Mouse (Mus musculus) spleen, adult 18-20 months (tissue): ENCODE measurements around the gene Fam129b.

Source experiments
- DNase-seq, 2 experiments: peaks; one replicate each; pipeline ENCODE4 v3.0.0; 2022; ENCODE audit warnings: mixed read lengths in 2 of 2

The Fam129b gene

DNA sequence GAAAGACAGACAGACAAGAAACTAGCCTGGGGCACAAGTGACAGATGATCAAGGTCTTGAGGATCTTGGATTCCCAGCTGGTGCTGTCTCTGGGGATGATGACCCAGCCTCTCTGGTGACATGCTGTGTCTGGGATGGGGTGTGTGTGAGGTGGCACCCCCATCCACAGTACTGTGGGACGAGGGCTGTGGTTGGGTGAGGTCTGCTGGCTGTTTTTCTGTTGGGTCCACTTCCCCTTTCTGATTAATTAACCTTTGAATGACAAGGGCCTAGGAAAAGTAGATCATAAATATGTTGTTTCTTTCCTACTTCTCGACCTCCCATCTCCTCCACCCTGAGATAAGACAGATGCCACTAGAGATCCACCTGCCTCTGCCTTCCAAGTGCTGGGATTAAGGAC, 18.2 kb downstream of the Fam129b start:
- no peak for DNase-seq

DNA sequence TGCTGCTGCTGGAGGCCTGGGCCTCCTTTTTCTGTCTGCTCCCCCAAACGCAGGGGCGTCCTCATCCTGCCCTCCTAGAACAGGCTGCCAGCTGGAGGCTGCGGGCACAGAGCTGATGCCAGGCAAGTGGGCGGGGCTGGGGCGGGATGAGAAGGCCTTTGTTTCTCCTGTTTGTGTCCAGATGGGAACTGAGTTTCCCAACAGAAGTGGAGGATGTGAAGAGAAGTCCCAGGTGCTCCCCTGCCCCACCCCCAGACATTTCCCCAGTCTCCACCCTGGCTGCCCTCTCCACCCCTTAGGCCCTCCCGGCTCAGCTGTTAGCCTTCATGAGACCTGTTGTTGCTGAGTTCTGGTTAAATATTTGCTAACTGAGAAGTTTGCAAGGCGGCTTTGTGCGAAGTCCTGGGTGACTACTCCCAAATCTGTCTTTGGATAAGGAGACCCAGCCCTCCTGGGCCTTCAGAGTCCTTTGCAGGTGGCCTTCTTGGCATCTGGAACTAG, 19.7 kb downstream of the Fam129b start:
- no peak for DNase-seq

DNA sequence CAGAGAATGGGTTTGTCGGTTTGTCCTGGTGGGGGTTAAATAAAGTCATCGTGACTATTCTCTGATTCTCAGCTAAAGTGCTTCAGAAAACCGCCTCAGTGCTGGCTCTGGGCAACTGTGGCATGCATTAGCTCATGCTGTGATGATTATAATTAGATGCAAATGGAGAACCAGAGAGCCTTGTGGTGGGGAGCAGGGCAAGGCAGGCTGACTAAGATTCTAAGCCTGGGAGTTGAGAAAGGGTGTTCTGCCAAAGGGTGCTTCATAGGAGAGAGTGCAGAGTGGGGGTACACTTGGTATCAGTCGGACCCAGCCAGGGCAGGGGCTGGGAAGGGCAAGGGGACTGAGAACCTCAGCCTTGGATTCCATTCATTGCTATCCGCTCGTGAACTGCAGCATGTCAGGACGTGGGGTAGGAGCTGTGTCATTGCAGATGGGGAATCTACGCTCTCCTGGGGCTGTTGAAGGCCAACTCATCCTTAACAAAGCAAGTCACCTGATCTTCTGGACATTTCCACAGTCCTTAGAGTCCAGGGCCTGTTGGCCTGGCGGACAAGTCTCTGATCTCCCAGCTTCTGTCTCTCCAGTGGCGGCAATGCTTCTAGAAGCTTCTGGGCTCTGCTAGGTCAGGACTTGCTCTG, 20.7 kb downstream of the Fam129b start:
- DNase-seq: no peak

DNA sequence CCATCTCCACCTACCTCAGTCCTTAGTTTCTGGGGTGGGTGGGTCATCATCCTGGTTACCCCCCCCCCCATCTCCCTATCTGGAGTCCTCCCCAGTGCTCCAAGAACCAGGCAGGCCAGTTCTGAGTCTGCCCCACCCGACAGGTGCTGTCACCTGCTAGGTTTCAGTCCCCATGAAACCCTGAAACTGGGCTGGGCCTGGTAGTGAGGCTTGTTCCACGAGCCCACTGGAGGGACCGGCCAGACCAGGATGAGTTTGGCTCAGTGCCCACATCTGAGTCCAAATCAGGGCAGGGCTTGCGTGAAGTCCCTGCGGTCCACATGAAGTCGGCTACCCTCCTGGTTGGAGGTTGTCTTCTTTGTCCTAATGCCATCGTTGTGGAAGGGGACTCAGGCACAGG, 23.1 kb downstream of the Fam129b start:
- no peak for DNase-seq

DNA sequence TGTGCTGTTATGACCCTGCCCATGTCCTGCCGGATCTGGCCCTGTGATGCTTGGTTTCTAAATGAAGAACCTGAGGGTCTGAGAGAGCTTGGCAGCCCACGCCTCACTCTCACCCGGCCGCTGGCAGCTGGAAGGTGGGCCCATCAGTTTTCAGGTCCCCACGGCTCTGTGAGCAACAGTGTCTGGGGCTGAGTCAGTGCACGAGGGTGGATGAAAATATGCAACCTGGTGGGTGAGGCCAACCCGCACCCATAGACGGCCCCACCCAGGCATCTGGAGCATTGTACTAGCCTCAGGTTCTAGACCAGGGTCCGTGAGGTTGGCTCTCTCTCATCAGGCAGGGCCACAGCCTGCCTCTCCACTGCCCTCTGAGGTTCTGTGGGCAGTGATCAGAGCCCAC, 26.2 kb downstream of the Fam129b start:
- DNase-seq: no peak

DNA sequence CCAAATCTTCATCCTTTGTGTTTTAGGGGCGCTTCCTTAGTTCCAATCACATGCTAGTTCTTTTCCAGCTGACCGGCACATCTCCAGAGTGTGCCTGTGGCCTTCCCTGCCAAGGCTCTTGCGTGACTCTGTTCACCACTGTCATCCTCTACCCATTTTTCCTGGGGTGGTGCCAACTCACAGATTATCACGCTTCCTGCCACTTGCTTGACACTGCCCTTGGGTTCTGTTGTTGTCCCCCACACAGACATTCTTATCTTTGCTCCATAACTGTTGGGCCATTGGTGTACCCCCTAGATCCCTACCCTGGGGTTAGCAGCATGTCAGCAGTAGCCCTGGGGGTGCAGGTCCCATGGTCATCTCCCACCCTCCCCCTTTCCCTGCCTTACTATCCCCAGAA, 27.6 kb downstream of the Fam129b start:
- no peak for DNase-seq

DNA sequence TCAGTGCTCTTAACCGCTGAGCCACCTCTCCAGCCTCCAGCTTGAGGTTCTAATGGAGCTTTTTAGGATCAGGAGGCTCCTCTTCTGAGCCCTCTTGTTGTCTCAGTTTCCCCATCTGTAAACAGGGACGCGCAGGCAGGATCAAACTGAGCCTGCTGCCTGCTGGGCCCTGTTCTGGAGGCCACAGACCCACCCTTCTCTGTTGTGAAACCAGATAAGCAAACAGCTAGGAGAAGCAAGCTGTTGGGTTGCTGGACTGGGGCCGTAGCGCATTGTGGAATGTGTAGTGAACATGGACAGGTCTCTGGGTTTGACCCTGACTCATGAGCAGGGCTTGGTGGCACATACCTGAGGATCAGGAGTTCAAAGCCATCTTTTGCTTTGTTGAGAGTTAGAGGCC, 28.7 kb downstream of the Fam129b start:
- DNase-seq: no peak

DNA sequence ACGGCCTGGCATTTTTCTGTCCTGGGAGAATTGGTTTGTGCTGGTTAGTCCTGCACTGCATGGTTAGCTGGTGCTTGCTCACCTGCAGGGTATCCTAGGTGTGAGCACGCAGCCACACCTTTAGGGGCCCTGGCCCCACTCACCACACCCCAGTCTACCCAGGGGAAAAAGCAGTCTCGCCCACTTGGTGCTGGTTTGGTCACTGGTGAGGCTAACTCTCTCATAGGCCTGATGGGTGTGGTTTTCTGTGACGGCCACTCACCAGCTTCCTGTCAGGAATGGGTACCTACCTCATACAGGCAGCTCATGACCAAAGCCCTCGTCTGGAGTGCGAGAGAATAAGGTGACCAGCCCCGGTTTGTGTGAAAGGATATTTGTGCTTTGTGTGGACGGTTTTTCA, 29.4 kb downstream of the Fam129b start:
- DNase-seq: no peak

DNA sequence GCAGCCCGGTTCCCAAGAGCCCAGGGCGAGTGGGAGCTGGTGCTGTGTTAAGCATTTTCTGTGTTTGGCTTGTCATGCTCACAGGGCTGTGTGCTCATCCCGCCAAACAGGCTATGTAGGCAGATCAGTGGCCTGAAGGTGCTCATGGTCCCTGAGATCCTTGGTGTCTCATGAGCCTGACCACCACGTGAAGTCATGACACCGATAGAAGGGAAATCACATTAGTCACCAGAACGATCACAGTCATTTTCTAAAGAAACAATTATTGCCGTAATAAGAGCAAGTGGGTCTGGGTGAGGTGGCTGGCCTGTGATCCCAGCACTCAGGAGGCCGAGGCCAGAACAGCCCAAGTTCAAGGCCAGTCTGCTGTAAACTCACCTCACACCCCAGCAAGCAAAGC, 31.5 kb downstream of the Fam129b start:
- DNase-seq: no peak

DNA sequence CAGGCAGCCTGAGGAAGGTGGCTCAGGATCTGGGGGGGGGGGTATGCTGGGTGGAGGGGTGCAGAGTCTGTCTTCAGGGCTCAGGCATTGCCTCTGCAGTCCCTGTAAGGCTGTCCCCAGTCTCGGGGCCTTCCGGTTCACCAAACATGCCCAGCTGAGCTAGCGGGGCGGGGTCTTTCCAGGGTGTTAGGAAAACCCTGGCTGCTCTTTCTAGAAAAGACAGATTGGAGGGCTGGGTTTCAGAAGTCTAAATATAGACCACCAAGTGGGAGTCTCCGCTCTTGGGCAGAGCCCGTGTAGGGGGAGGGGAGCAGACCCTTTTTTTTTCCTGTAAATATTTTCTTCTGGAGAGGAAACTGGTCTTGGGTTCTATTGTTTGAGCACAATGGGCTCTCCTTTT, 32.4 kb downstream of the Fam129b start:
- no peak for DNase-seq

DNA sequence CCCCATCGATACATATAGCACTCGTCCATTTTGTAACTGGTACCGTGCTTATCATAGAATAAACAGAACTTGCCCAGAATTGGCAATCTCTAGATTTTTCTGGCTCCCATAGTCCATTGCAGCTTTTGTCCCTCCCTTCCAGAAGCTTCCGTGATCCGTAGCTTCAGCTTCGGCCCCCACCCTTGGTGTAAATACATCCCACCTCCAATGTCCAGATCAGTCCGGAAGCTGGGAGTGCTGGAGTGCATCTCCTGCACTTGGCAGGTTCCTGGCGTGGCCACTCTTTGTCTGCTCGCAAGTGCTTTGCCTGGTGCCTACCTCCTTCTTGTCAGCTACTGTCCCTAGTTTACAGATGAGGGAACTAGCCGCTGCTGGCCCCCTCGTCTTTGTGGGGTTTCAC, 32.9 kb downstream of the Fam129b start:
- no peak for DNase-seq

DNA sequence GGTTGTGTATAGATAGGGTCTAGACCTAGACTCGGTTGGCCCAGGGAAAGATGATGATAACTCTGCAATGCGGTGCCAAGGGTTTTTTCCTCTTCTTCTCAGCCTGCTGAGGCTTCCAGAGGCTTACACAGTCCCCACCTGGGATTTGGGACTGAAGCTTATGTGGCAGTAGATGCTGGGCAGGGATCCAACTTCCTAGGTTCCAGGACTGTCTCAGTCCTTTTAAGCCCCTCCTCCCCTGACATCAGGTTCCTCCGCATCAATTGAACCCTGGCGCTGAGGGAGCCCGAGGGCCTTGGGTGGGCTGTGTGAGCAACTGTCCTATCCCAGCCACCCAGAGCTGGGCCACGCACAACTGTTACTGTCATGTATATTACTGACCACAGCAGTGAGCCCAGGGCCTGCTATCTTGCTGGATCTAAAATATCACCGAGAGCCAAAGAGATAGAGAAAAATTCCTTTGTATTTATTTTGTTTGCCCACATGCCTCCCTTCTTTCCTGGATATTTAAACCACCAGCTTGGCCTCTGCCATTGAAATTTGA, 35.8 kb downstream of the Fam129b start:
- no peak for DNase-seq

DNA sequence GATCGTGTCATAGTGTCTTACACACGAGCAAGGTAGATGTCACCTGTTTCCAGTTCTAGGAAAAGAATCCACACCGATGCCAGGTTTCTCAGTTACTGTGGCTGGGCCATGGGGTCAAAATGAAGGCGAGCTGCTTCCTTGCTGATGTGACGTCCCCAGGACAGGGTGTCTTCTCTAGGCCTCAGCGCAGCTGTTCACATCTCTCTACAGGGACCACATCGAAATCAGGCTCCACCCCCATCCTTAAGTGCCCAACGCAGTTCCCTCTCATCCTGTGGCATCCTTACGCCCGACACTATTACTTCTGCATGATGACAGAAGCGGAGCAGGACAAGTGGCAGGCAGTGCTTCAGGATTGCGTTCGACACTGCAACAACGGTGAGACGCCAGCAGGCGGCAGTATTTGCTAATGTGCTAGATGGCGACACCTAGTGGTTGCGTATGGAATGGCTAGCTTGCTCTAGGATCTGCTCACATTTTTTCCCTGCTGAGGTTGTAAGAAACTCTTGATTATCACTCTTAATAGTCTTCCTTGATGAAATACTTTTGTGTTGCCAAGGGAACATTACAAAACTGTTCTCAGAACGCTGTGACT, 36.4 kb downstream of the Fam129b start:
- DNase-seq: peak; percentile 54 to 80

DNA sequence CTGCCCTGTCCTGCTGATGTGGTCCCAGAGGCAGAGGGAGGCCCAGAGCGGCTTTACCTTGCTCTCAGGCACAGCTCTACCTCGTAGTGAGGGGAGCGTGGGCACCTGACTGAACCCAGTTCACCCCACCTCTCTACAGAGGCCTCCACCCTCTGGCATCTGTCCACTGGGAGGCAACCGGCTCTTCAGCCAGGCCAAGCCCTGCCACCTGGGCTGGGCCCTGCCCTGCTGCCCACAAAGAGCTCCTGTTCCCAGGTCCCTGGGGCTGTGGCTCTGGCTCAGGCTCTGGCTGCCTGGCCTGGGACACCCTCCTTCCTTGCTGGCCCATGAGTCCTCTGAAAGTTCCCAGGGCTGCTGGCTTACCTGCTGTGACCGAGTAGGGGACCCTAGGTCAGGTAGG, 38.4 kb downstream of the Fam129b start:
- no peak for DNase-seq

DNA sequence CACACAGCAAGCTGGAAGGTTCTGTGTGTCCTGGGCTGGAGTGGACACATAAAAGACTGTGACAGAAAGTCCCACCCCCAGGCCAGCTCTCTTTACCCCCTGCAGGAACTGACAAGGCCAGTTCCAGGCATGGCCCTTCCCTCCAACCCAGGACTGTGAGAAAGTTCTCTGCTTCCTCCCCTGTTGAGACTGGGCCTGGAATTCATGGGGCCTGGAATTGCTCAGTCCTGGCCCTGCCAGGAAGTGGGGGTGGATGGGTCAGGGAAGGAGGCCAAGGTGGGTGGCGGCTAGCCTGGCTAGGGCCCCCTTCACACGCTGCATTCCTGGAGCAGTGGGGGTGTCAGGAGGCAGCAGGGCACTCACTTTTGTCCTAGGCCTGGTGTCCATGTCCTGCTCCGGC, 39.0 kb downstream of the Fam129b start:
- peak in 1 of 2 experiments; percentile 14 for DNase-seq

DNA sequence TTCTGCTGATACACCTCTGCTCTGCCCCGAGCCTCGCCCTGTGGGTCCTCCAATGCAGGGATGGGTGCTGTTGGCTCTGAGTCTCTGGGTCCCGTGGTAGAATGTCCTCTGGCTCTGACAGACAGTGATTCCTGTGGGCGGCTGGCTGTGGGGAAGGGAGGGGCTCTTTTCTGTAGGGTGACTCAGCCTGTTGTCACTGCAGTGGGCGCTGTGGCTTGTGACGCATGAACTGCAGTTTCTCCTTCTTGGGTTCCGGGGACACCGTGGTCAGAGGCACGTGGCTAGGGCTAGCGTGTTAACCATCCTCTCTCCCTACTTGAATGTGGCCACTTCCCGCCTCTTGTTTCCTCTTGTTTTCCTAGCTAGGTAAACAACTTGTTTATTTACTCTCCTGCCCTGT, 41.6 kb downstream of the Fam129b start:
- DNase-seq: peak; percentile 21 to 35

DNA sequence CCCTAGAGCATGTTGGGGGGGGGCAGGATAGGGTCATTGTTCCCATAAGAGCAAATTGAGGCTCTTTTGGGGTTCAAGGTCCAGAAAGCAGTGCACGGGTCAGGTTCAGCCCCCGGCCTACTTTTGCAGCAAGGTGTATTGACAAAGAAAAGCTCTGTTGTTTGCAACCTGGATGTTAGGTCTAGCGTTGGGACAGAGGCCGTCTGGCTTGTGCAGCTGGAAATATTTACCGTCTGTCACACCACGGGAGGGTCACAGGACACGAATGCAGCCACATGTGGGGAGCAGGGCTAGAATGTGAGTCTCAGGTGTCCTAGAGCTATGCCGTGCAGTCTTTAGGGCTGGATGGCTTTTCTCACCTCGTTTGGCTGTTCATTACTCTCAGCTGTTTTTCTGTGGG, 42.5 kb downstream of the Fam129b start:
- no peak for DNase-seq

DNA sequence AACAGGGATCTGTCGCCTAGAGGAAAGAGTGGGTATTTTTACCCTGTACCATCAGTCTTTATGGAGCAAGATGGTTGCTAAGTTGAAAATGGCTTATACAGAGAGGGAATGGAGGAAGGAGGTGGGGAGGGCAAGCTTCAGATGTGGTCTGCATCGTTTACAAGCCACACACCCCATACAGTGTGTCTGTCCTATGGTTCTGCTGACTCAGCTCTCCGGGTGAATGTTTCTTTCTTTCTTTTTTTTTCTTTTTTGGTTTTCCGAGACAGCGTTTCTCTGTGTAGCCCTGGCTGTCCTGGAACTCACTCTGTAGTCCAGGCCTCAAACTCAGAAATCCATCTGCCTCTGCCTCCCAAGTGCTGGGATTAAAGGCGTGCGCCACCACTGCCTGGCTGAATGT, 45.3 kb downstream of the Fam129b start:
- no peak for DNase-seq

DNA sequence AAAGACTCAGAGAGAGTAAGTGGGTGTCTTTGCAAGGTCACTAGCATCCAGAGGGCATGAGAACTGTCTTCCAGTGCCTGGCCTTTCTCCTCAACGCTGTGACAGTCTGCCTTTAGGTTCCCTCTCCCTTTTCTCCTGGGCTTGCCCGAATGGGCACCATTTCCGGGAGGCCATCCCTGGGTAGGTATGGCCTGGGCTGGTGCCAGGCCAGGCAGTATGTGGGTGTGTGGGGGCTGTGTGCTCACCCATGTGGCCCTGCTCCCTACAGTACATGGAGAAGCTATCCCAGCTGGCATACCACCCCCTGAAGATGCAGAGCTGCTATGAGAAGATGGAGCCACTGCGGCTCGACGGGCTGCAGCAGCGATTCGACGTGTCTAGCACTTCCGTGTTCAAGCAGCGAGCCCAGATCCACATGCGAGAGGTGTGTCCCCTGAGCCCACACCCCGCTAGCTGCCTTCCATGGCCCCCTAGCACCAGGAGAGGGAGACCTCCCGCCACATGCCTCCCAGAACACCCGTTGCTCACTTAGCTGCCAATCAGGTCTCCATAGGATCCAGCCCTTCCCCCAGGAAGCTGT, 46.0 kb downstream of the Fam129b start:
- DNase-seq: no peak

DNA sequence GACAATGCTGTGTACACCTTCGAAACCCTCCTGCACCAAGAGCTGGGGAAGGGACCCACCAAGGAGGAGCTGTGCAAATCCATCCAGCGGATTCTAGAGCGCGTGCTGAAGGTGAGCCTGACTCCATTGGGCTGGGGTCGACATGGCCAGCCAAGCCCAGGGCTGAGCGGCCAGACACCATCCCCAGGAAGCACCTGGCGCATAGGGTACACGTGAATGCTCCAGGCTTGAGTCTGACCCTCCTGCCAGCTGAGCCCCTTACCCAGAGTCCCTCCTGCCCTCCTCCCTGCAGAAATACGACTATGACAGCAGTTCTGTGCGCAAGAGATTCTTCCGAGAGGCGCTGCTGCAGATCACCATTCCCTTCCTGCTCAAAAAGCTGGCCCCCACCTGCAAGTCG, 46.6 kb downstream of the Fam129b start:
- no peak for DNase-seq

DNA sequence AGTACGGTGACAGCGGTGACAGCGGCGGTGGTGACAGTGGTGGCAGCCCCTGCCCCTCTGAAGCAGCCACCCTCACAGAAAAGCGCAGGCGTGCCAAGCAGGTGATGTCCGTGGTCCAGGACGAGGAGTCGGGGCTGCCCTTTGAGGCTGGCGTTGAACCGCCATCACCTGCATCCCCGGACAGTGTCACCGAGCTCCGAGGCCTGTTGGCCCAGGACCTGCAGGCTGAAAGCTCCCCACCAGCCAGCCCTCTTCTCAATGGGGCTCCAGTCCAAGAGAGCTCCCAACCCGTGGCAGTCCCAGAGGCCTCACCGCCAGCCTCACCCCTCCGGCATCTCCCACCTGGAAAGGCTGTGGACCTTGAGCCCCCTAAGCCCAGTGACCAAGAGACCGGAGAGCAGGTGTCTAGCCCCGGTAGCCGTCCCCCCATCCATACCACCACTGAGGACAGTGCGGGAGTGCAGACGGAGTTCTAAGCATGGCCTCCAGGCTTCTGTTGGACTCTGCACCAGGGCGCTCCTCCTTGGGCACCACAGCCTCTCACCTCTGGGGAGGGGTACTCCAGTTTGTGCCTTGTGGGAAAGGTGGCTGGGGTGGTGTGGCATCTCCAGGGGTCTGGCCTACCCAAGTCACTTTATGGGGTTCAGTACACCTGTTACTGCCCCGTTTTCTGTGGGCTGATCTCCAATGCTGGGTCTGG, 47.8 kb downstream of the Fam129b start:
- DNase-seq: no peak

DNA sequence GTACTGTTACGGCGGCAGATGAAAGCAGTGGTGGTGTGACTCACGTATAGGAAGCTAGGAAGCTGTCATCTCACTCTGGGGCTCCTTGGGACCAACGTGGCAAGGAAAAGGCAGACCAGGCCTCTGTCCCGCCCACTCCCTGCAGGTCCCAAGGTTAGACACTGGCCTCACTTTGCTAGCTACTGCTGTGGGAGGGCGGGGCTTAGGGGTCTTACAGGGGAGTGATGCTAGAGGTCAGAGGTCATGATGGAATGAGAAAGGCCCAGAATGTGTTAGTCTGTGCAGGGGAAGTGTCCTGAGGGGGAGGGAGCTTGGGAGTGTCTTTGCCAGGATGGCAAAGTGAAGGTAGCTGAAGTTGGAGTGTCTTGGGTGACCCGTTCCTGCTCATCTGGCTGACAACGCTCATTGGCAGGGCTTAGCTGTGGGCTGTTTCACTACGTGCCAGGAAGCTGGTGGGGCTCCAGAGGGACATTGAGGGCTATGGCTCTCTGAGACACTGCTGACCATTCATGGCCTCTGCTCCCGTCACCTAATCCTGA, 48.5 kb downstream of the Fam129b start:
- no peak for DNase-seq

DNA sequence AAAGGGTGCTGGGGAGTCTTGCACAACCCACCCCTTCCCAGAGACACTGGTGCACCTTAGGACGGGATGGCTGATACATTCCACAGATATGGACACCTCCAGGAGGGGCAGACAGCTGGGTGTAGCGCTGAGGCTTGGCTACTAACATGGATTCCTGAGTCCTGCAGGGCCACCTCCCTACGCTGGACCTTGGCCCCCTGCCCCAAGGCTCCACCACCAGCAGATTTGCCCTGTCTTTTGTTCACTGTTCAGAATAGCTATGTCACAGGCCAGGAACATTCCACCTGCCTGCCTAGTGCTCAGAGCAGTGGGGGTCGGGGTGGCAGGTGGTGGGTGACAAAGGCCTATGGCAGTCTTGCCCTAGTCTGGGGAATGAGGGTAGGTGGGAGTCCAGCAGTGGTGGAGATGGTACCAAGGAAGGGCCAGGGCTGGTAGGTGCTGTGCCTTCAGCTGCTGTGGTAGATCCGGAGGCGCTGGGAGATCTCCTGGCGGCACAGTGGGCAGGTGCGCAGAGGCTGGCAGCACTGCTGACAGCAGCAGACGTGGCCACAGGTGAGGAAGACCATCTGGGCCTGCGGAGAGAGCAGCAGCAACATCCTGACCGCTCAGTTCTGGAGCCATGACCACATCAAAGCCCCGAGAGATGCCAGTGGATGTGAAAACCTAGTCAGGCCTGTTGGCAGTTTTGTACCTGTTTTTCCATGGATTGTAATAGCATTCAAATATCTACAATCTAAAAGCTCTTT, 50.6 kb downstream of the Fam129b start:
- DNase-seq: no peak
